Mouse (Mus musculus) heart, postnatal 4 days (tissue): ENCODE data around the gene Rora. TPM values are rescaled to one million over a fixed set of nuclear protein-coding genes. Genes with fewer than 3 reads are reported as not detected.

Source experiments
- DNase-seq: peaks from one replicate; pipeline ENCODE4 v3.0.0; 2021
- total RNA-seq, 2 experiments: library from RNA; stranded (reverse); gene quantifications; 2 replicates each; pipeline ENCODE4 v1.2.3; 2021

The Rora gene
- total RNA-seq: 10 to 100 TPM; 17.0 to 18.1 TPM

- DNase-seq: peak; percentile 71
These were observed at the start of gene Rora for GRCm38 (mm10) chr9:68653211-68654038. Gene Rora (plus strand): TSS chr9:68653786.

- no peak for DNase-seq
These were observed 39.6 kb upstream of the Rora start for GRCm38 (mm10) chr9:68614006-68614405.

GRCm38 (mm10) chr9:68617116-68617515 is 36.5 kb upstream of the Rora start:
- DNase-seq: no peak

- DNase-seq: no peak
These were observed 33.5 kb upstream of the Rora start for GRCm38 (mm10) chr9:68620036-68620435.

GRCm38 (mm10) chr9:68620441-68620840 is 33.1 kb upstream of the Rora start:
- DNase-seq: no peak

- DNase-seq: no peak
These were observed 28.6 kb upstream of the Rora start for GRCm38 (mm10) chr9:68624981-68625380.

GRCm38 (mm10) chr9:68637301-68637700 is 16.3 kb upstream of the Rora start:
- DNase-seq: no peak

GRCm38 (mm10) chr9:68641123-68641522 is 12.5 kb upstream of the Rora start:
- DNase-seq: no peak

GRCm38 (mm10) chr9:68648061-68648460 is 5.5 kb upstream of the Rora start:
- no peak for DNase-seq

GRCm38 (mm10) chr9:68654039-68654332 is 400 bp downstream of the Rora start:
- DNase-seq: no peak

- DNase-seq: peak; percentile 42
These were observed 889 bp downstream of the Rora start for GRCm38 (mm10) chr9:68654333-68655017.

- peak; percentile 62 for DNase-seq
These were observed 1.7 kb downstream of the Rora start for GRCm38 (mm10) chr9:68655018-68656005.

- DNase-seq: no peak
These were observed 2.6 kb downstream of the Rora start for GRCm38 (mm10) chr9:68656076-68656795.

GRCm38 (mm10) chr9:68656796-68657130 is 3.2 kb downstream of the Rora start:
- no peak for DNase-seq

GRCm38 (mm10) chr9:68670731-68671130 is 17.1 kb downstream of the Rora start:
- no peak for DNase-seq

- no peak for DNase-seq
These were observed 18.9 kb downstream of the Rora start for GRCm38 (mm10) chr9:68672459-68672858.

- no peak for DNase-seq
These were observed 19.6 kb downstream of the Rora start for GRCm38 (mm10) chr9:68673221-68673620.

- no peak for DNase-seq
These were observed 26.3 kb downstream of the Rora start for GRCm38 (mm10) chr9:68679871-68680374.

- no peak for DNase-seq
These were observed 30.4 kb downstream of the Rora start for GRCm38 (mm10) chr9:68683938-68684337.

- no peak for DNase-seq
These were observed 32.0 kb downstream of the Rora start for GRCm38 (mm10) chr9:68685562-68685961.

- DNase-seq: no peak
These were observed 33.8 kb downstream of the Rora start for GRCm38 (mm10) chr9:68687251-68687874.

GRCm38 (mm10) chr9:68688151-68688550 is 34.6 kb downstream of the Rora start:
- DNase-seq: no peak
